Mouse (Mus musculus): ENCODE results near the gene Dmac2. TPM values are rescaled to one million over a fixed set of nuclear protein-coding genes. Genes with fewer than 3 reads are reported as not detected.

Gene Dmac2
- polyA plus RNA-seq, 1 experiment from 2014 or later: 16.4 TPM

- Histone ChIP-seq H3K27ac (no peak overlapping the region), H3K36me3 (ENCODE audit: inconsistent target) (peaks cover 3% of the 10 kb centered on the region; the same call in 1 of the 2 replicates), H3K4me3 (ENCODE audit: inconsistent target) (no peak overlapping the region), H3K79me2 (ENCODE audit: inconsistent target) (peaks cover 33% of the 10 kb centered on the region)
- 79% methylated on average over 10 of the region's 10 CpGs for WGBS (ENCODE audit: missing documents)
Observed at GRCm38 (mm10) chr7:25625594-25626250, 6.5 kb downstream of the Dmac2 start.

- Histone ChIP-seq H3K27ac (peak within 1 kb of the TSS; percentile 80), H3K36me3 (ENCODE audit: inconsistent target) (peaks cover 3% of the 10 kb centered on the region; the same call in 1 of the 2 replicates), H3K4me3 (ENCODE audit: inconsistent target) (peak within 1 kb of the TSS; percentile 83), H3K79me2 (ENCODE audit: inconsistent target) (peaks cover 44% of the 10 kb centered on the region)
- WGBS (ENCODE audit: missing documents): 21% methylated on average over 27 of the region's 29 CpGs
Observed at GRCm38 (mm10) chr7:25626509-25627430, 7.6 kb downstream of the Dmac2 start, which contains the start of gene B3gnt8. Gene B3gnt8 (plus strand): TSS chr7:25626654.

- 13% methylated on average over 27 of the region's 38 CpGs for WGBS (ENCODE audit: missing documents)
- Histone ChIP-seq H3K36me3 (ENCODE audit: inconsistent target) (peaks cover 3% of the 10 kb centered on the region; the same call in 1 of the 2 replicates), H3K79me2 (ENCODE audit: inconsistent target) (peaks cover 45% of the 10 kb centered on the region), H3K27ac (peak overlapping the region; percentile 80), H3K4me3 (ENCODE audit: inconsistent target) (peak overlapping the region; percentile 83)
Observed at GRCm38 (mm10) chr7:25627431-25628322, 8.5 kb downstream of the Dmac2 start.

GRCm38 (mm10) chr7:25628323-25628620 lies 9.1 kb downstream of the Dmac2 start:
- peaks cover 45% of the 10 kb centered on the region for H3K79me2 ChIP-seq (ENCODE audit: inconsistent target)
- 60% methylated on average over 8 of the region's 8 CpGs for WGBS (ENCODE audit: missing documents)
- H3K4me3 ChIP-seq (ENCODE audit: inconsistent target): peak overlapping the region; percentile 83
- H3K36me3 ChIP-seq (ENCODE audit: inconsistent target): peaks cover 3% of the 10 kb centered on the region; the same call in 1 of the 2 replicates
- peak overlapping the region; percentile 80 for H3K27ac ChIP-seq

- Histone ChIP-seq H3K36me3 (ENCODE audit: inconsistent target) (no peaks in the 10 kb centered on the region; the same call in 1 of the 2 replicates), H3K79me2 (ENCODE audit: inconsistent target) (peaks cover 42% of the 10 kb centered on the region), H3K4me3 (ENCODE audit: inconsistent target) (no peak overlapping the region), H3K27ac (peak overlapping the region; percentile 98)
- 1% methylated on average over 5 of the region's 5 CpGs for WGBS (ENCODE audit: missing documents)
Observed at GRCm38 (mm10) chr7:25632679-25633078, 13.5 kb downstream of the Dmac2 start.

GRCm38 (mm10) chr7:25636373-25636772 lies 17.2 kb downstream of the Dmac2 start:
- Histone ChIP-seq H3K79me2 (ENCODE audit: inconsistent target) (peaks cover 5% of the 10 kb centered on the region; the same call in 1 of the 2 replicates), H3K4me3 (ENCODE audit: inconsistent target) (no peak overlapping the region), H3K27ac (no peak overlapping the region), H3K36me3 (ENCODE audit: inconsistent target) (peaks cover 2% of the 10 kb centered on the region; the same call in 1 of the 2 replicates)
- 78% methylated on average over 3 of the region's 3 CpGs for WGBS (ENCODE audit: missing documents)

- peaks cover 6% of the 10 kb centered on the region; the same call in 1 of the 2 replicates for H3K36me3 ChIP-seq (ENCODE audit: inconsistent target)
- H3K4me3 ChIP-seq (ENCODE audit: inconsistent target): no peak overlapping the region
- H3K27ac ChIP-seq: no peak overlapping the region
- 97% methylated on average over 5 of the region's 5 CpGs for WGBS (ENCODE audit: missing documents)
- H3K79me2 ChIP-seq (ENCODE audit: inconsistent target): no peaks in the 10 kb centered on the region; the same call in 1 of the 2 replicates
Observed at GRCm38 (mm10) chr7:25637099-25637498, 17.9 kb downstream of the Dmac2 start.

- Histone ChIP-seq H3K4me3 (ENCODE audit: inconsistent target) (no peak overlapping the region), H3K36me3 (ENCODE audit: inconsistent target) (peaks cover 6% of the 10 kb centered on the region; the same call in 1 of the 2 replicates), H3K27ac (no peak overlapping the region), H3K79me2 (ENCODE audit: inconsistent target) (no peaks in the 10 kb centered on the region)
- 95% methylated on average over 4 of the region's 4 CpGs for WGBS (ENCODE audit: missing documents)
Observed at GRCm38 (mm10) chr7:25639754-25640153, 20.5 kb downstream of the Dmac2 start.

- Histone ChIP-seq H3K36me3 (ENCODE audit: inconsistent target) (peaks cover 6% of the 10 kb centered on the region; the same call in 1 of the 2 replicates), H3K4me3 (ENCODE audit: inconsistent target) (no peak overlapping the region), H3K79me2 (ENCODE audit: inconsistent target) (no peaks in the 10 kb centered on the region; the same call in 1 of the 2 replicates), H3K27ac (no peak overlapping the region)
- WGBS (ENCODE audit: missing documents): 23% methylated on average over 10 of the region's 10 CpGs
Observed at GRCm38 (mm10) chr7:25644136-25644535, 24.9 kb downstream of the Dmac2 start.

GRCm38 (mm10) chr7:25644631-25645030 lies 25.4 kb downstream of the Dmac2 start:
- H3K36me3 ChIP-seq (ENCODE audit: inconsistent target): peaks cover 6% of the 10 kb centered on the region; the same call in 1 of the 2 replicates
- 31% methylated on average over 4 of the region's 4 CpGs for WGBS (ENCODE audit: missing documents)
- H3K27ac ChIP-seq: no peak overlapping the region
- H3K4me3 ChIP-seq (ENCODE audit: inconsistent target): no peak overlapping the region
- no peaks in the 10 kb centered on the region; the same call in 1 of the 2 replicates for H3K79me2 ChIP-seq (ENCODE audit: inconsistent target)

GRCm38 (mm10) chr7:25645074-25645473 lies 25.9 kb downstream of the Dmac2 start:
- H3K79me2 ChIP-seq (ENCODE audit: inconsistent target): no peaks in the 10 kb centered on the region; the same call in 1 of the 2 replicates
- H3K27ac ChIP-seq: no peak overlapping the region
- 26% methylated on average over 14 of the region's 14 CpGs for WGBS (ENCODE audit: missing documents)
- H3K4me3 ChIP-seq (ENCODE audit: inconsistent target): no peak overlapping the region
- peaks cover 6% of the 10 kb centered on the region; the same call in 1 of the 2 replicates for H3K36me3 ChIP-seq (ENCODE audit: inconsistent target)

GRCm38 (mm10) chr7:25647574-25648123 lies 28.4 kb downstream of the Dmac2 start:
- no peak overlapping the region for H3K27ac ChIP-seq
- H3K36me3 ChIP-seq (ENCODE audit: inconsistent target): no peaks in the 10 kb centered on the region
- H3K4me3 ChIP-seq (ENCODE audit: inconsistent target): no peak overlapping the region
- 50% methylated on average over 5 of the region's 5 CpGs for WGBS (ENCODE audit: missing documents)
- H3K79me2 ChIP-seq (ENCODE audit: inconsistent target): no peaks in the 10 kb centered on the region; the same call in 1 of the 2 replicates

GRCm38 (mm10) chr7:25649839-25650238 lies 30.6 kb downstream of the Dmac2 start:
- WGBS (ENCODE audit: missing documents): 0% methylated on average over 4 of the region's 5 CpGs

More at GRCm38 (mm10) chr7:25649839-25650238, 30.6 kb downstream of the Dmac2 start:
- peak overlapping the region; percentile 77 for H3K27ac ChIP-seq
- no peak overlapping the region for H3K4me3 ChIP-seq (ENCODE audit: inconsistent target)
- peaks cover 6% of the 10 kb centered on the region; the same call in 1 of the 2 replicates for H3K79me2 ChIP-seq (ENCODE audit: inconsistent target)
- H3K36me3 ChIP-seq (ENCODE audit: inconsistent target): no peaks in the 10 kb centered on the region
